Mouse (Mus musculus) lung, adult 2 months (tissue): ENCODE measurements around the gene D17Wsu92e. TPM values are rescaled to one million over a fixed set of nuclear protein-coding genes. Genes with fewer than 3 reads are reported as not detected.
A peak's percentile ranks its signal among the peaks of the same experiment; 100 is the strongest.

Source experiments
- DNase-seq: peaks from one replicate; pipeline ENCODE4 v3.0.0; 2022
- H3K4me1 ChIP-seq: fragments of 200-500 bp; 2 replicates; pipeline ENCODE4 v1.6.1; 2011; ENCODE audit warnings: low read length; ENCODE audit not compliant: control insufficient read depth, insufficient read depth
- H3K4me3 ChIP-seq: fragments of 200-500 bp; replicated peaks from 2 replicates; pipeline ENCODE3; 2011; ENCODE audit warnings: low read depth, mild to moderate bottlenecking, control low read depth, low read length; ENCODE audit errors: extremely low read depth
- CTCF ChIP-seq: fragments of 200-500 bp; IDR thresholded peaks from 2 replicates; pipeline ENCODE4 v1.5.1; 2011; ENCODE audit warnings: mild to moderate bottlenecking, low read length, control low read depth; ENCODE audit not compliant: insufficient read depth
- POLR2A ChIP-seq: fragments of 200-500 bp; IDR thresholded peaks from 2 replicates; pipeline ENCODE4 v1.6.1; 2011; ENCODE audit warnings: low read depth, mild to moderate bottlenecking, control low read depth, low read length, borderline replicate concordance; ENCODE audit errors: extremely low read depth
- WGBS: fragments of 180-500 bp; shearing (Covaris S2); methylation state at CpG from one replicate; pipeline ENCODE4 v1.1.7; 2018; 5-methylcytosine and 5-hydroxymethylcytosine counted together
- polyA plus RNA-seq: library from polyadenylated mRNA; depleted of rRNA; stranded (reverse); fragments of >200 nt; gene quantifications from 2 replicates; pipeline ENCODE4 v1.2.3, GENCODE M21; 2012; rRNA removed

Gene D17Wsu92e
- 95.1 and 131 TPM in 2 replicates for polyA plus RNA-seq

GRCm38 (mm10) chr17:27820568-27821406, at the start of gene D17Wsu92e:
Gene D17Wsu92e, minus strand, starts transcription at chr17:27820648.
- 2% methylated on average over 53 of the region's 56 CpGs for WGBS
- DNase-seq: peak; percentile 99
- H3K4me3 ChIP-seq: peak within 1 kb of the TSS; percentile 92
- peak; percentile 96; the same call in 1 of the 2 replicates for TF ChIP-seq POLR2A
- no peak for TF ChIP-seq CTCF
- peaks cover 10% of the 10 kb centered on the region for H3K4me1 ChIP-seq

- no peak for DNase-seq
- H3K4me3 ChIP-seq: no peak overlapping the region
- TF ChIP-seq POLR2A: no peak
- no peak for TF ChIP-seq CTCF
- no peaks in the 10 kb centered on the region for H3K4me1 ChIP-seq
- 65% methylated on average over 4 of the region's 4 CpGs for WGBS
Measured at GRCm38 (mm10) chr17:27866737-27867136, 46.3 kb upstream of the D17Wsu92e start.

- no peak for TF ChIP-seq CTCF
- TF ChIP-seq POLR2A: no peak
- WGBS: 70% methylated on average over 2 of the region's 2 CpGs
- Histone ChIP-seq H3K4me3 (no peak overlapping the region), H3K4me1 (no peaks in the 10 kb centered on the region)
- no peak for DNase-seq
Measured at GRCm38 (mm10) chr17:27865461-27865860, 45.0 kb upstream of the D17Wsu92e start.

GRCm38 (mm10) chr17:27859131-27859530, 38.7 kb upstream of the D17Wsu92e start:
- 81% methylated on average over 2 of the region's 2 CpGs for whole genome bisulfite sequencing
- DNase-seq: no peak
- TF ChIP-seq POLR2A (no peak), CTCF (no peak)
- Histone ChIP-seq H3K4me3 (no peak overlapping the region), H3K4me1 (peaks cover 5% of the 10 kb centered on the region; the same call in 1 of the 2 replicates)

- no peak overlapping the region for H3K4me3 ChIP-seq
- TF ChIP-seq CTCF: no peak
- 37% methylated on average over 11 of the region's 11 CpGs for WGBS
- peaks cover 5% of the 10 kb centered on the region; the same call in 1 of the 2 replicates for H3K4me1 ChIP-seq
- no peak for DNase-seq
Measured at GRCm38 (mm10) chr17:27857649-27858475, 37.4 kb upstream of the D17Wsu92e start.

- Histone ChIP-seq H3K4me3 (peak overlapping the region; percentile 82), H3K4me1 (peaks cover 5% of the 10 kb centered on the region; the same call in 1 of the 2 replicates)
- 2% methylated on average over 52 of the region's 52 CpGs for WGBS
- DNase-seq: peak; percentile 68
- TF ChIP-seq POLR2A (no peak), CTCF (no peak)
Measured at GRCm38 (mm10) chr17:27856798-27857648, 36.6 kb upstream of the D17Wsu92e start.

GRCm38 (mm10) chr17:27856265-27856797, 35.9 kb upstream of the D17Wsu92e start, which contains the start of gene Uhrf1bp1:
Gene Uhrf1bp1, plus strand, starts transcription at chr17:27856441.
- peak; percentile 72 for DNase-seq
- Histone ChIP-seq H3K4me3 (peak within 1 kb of the TSS; percentile 82), H3K4me1 (peaks cover 5% of the 10 kb centered on the region; the same call in 1 of the 2 replicates)
- TF ChIP-seq CTCF: no peak
- TF ChIP-seq POLR2A: no peak
- 1% methylated on average over 54 of the region's 54 CpGs for WGBS

- WGBS: 30% methylated on average over 3 of the region's 3 CpGs
- no peak for TF ChIP-seq POLR2A
- TF ChIP-seq CTCF: no peak
- H3K4me1 ChIP-seq: no peaks in the 10 kb centered on the region
- DNase-seq: no peak
- H3K4me3 ChIP-seq: no peak overlapping the region
Measured at GRCm38 (mm10) chr17:27851076-27851475, 30.6 kb upstream of the D17Wsu92e start.

- no peak for TF ChIP-seq CTCF
- no peak for TF ChIP-seq POLR2A
- DNase-seq: no peak
- Histone ChIP-seq H3K4me1 (no peaks in the 10 kb centered on the region), H3K4me3 (no peak overlapping the region)
- 89% methylated on average over 1 of the region's 1 CpGs for WGBS
Measured at GRCm38 (mm10) chr17:27848351-27848750, 27.9 kb upstream of the D17Wsu92e start.
